Mouse (Mus musculus) bone marrow, adult 2 months (tissue): ENCODE results near the gene Cacng7.

ENCODE experiments used
- CTCF ChIP-seq: fragments of 200-500 bp; IDR thresholded peaks from 2 replicates; pipeline ENCODE4 v1.5.1; 2011; ENCODE audit warnings: low read length, control low read depth; ENCODE audit not compliant: control insufficient read depth, insufficient read depth
- POLR2A ChIP-seq: fragments of 200-500 bp; IDR thresholded peaks from 2 replicates; pipeline ENCODE4 v1.6.1; 2011; ENCODE audit warnings: low read depth, mild to moderate bottlenecking, control low read depth, low read length, borderline replicate concordance; ENCODE audit not compliant: control insufficient read depth

DNA sequence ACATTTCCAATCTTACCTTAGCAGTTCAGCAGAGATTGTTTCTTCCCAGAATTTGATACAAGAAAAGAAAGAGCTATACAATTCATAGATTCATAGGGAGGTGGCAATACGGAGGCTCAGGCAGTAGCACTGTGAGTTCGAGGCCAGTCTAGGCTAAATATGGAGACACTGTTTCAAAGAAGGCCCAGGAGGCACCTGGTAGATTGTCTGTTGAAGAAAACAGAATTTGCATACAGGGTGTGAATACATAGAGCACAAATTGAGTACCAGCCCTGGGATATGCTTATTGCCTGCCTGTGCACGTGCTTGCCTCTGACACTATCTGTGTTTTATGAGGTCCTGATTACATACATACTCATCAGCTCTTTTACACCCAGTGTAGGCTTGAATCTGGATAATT is 26.4 kb upstream of the Cacng7 start:
- TF ChIP-seq CTCF (no peak), POLR2A (no peak)
